Mouse (Mus musculus): ENCODE data around the gene Cobll1.

Gene Cobll1

DNA sequence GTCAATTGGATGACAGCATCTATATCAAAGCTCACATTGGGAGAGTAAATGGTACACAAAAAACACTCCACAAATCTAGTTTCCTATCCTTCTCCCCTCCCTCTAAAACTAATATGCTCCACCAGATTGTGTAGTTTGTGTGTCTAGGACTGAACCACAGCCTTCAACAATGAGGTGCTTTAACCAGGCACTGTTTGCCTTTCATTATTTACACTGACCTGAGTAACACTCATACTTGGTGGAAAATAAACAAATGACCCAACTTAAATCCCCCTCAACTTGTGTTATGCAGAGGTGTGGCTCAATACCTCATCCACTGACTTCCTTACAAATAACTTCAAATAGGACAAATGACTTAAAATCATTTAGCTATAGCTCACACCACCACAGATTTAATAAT lies 155.8 kb downstream of the Cobll1 start:
- DNase-seq, result no peak

DNA sequence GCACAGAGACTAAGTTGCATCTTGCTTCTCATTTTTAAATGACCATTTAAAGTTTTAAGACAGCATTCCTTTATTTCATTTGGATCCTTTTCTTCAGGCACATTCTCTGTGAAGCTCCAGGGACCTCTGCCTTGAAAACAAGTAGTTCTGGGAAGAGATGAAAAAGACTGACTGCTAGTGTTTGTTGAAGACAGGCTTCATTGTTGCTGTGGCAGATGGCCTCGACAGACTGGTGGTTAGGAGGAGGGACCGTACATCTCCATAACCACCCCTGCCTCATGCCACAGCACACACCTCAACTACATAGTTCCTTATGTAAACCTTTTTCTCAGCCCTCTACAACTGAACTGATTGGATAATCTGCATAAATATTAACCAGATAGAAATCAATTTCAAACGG lies 161.7 kb downstream of the Cobll1 start:
- DNase-seq, result no peak

DNA sequence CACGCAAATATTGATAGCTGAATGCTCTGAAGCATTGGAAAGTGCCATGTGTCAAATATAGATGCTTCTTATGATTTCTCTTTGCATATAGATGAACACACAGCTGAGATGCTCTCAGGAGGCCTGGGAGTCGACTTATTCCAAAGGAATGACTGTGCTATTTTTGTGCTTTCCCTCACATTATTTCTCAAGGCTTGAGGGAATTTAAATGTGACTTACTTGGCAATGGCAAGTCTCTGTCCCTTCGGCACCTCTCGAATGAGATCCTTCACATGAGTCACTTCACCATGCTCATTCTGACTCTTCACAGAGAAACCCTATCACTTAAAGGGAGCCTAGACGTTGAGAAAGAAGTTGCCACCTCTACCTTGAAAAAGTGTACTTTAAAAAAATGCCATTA lies 163.4 kb downstream of the Cobll1 start:
- no peak for DNase-seq

DNA sequence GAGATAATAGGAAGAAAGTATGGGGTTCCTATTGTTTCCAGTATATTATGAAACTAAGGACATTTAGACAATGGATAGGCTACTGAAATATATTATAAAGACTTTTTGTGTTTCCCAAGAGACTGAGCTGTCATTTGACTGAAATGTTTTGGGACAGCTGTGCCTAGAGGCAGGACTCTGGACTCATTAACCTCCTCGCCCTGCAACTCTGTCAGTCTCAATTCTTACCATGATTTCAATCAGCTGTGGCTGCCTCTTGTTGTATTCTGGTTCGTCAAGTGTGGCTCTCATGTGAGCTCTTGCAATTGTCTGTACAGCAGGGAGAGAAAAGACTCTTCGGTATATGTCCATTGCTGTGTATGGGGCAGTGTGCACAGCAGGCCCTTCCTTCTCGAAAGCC lies 163.8 kb downstream of the Cobll1 start:
- DNase-seq, result no peak

DNA sequence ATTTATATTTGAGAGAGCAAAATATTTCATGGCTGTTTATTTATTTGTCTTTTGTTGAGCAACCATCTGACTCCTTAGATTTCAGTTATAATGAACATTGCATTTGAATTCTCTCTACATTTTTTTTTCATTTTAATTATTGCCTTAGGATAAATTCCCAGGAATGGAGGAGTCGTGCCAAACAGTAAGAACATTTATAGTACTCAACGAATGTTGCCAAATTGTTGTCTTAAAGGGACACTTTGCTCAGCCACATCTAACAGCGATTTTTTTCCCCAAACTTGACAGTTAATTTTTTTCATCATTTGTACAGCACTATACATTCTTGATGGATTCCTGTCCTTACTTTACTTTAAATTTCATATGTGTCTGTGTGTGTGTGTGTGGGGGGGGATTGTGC lies 167.0 kb downstream of the Cobll1 start:
- no peak for DNase-seq

DNA sequence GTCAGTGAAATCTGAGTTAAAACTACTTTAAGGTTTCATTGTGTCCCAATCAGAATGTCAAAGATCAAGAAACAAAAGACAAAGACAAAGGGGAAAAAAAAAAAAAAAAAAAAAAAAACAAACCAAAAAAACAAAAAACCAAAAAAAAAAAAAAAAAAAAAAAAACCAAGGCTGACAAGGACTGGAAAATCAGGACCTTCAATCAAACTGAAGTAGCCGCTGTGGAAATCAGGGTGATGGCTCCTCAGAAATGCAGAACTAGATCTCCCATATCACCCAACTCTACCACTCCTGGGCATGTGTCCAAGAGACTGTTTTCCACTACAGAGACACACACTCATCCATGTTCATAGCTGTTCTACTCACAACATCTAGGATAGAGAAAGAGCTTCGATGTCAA lies 185.4 kb downstream of the Cobll1 start:
- no peak for DNase-seq

DNA sequence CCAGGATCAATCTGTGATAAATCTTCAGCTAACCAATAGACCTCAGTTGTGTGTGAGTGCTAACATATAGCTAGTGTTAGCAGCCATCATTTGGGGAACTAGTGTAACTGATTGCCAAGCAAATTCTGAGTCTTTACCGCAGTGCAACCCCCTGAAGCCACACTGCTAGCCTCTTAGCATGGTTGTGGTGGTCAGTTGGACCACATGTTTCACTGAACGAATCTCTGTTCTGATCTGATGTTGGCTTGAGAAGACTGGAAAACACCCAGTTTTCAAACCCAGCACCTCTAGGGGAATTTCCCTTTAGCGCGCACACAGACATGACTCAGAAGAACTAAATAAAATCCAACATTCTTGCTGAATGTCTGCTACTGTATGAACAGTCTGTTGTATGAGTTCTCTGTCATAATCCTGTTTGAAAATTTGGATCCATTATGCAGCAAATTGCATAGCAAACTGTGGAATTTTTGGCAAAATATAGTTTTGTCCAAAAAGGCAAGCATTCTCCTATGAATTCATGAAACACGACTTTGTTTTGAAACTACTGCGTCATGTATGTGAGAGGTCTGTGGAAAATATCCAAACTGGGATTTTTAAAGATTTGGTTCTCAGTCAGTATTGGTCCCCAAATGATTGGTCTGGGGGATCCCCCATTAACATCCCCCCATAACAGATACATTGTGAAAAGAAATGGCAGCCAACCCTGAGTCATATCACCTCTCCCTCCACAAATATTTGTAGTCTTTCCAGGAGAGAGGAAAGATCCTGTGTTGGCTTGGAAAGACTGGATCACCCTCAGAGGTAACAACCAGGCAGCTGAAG lies 186.8 kb downstream of the Cobll1 start:
- no peak for DNase-seq

DNA sequence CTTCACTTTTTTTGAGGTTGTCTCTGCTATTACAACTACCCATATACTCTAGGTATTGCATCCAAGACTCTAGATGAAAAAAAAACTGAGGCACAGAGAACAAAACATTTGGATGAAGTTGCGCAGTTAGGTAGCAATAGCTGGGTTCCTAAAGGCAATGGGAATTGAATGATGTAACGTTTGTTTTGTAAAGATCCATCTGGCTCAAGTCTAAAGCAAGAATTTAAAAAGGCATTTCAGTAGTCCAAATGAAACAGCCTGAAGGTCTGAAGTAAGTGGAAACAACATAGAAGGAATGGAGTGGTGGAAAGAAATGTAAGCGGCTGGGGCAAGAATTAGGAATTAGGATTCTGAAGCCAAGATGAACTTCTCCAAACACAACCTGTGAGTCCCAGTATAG lies 188.4 kb downstream of the Cobll1 start:
- DNase-seq, result no peak

DNA sequence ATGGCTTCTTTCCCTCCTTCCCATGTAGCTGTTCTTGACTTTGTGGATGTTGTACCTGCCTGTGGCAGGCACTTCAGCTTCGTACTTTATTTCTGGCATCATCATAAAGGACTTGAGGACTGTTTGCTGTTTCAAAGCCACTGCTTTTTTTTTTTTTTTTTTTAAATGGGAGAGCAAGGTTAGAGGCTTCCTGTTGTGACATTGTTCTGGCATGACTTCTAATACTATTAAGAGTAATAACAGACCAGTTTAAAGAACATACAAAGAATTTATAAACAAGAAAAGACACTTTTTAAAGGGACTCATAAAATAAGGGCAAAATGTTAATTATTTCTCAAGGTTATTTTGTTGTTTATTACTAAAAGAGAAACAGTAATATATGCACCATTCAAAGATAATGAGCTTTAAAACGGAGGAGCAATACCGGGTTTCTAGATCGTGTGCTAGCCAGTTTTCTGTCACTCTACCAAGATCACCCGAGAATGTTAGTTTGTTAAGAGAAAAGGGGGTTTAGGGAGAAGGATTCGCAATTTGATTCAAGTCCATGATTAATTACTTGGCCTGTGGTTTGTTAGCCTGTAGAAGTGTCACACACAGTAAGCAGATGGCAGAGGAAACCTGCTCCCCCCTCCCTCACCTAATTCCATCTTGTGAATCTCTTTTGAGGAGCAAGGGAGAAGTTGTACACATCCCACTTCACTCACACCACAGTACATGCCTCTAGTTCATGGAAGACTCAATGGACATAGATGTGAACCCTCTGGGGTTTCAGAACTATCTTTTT lies 190.8 kb downstream of the Cobll1 start:
- no peak for DNase-seq

All from kidney, postnatal 36 days (tissue).